Mouse (Mus musculus) T-helper 2 cell (primary cell): ENCODE results near the gene Polr2h.

ENCODE experiments used
- in situ Hi-C: fragments of 300-600 bp; cut with MboI, MseI; formaldehyde crosslinking; loops from one replicate; pipeline ENCODE4 v1.15.1; 2025; ENCODE audit warnings: high pct_unique_total_duplicates

Gene Polr2h

GRCm38 (mm10) chr16:20701316-20701715 is 16.1 kb upstream of the Polr2h start:
- in situ Hi-C loops, result no loop called here

- in situ Hi-C loops, result no loop called here
Observed at GRCm38 (mm10) chr16:20701729-20702521, 15.5 kb upstream of the Polr2h start.

GRCm38 (mm10) chr16:20702522-20702893 is 15.0 kb upstream of the Polr2h start:
- in situ Hi-C loops, result no loop called here

- in situ Hi-C loops, result no loop called here
Observed at GRCm38 (mm10) chr16:20703071-20703470, 14.4 kb upstream of the Polr2h start.

- in situ Hi-C loops, result no loop called here
Observed at GRCm38 (mm10) chr16:20703699-20704400, 13.6 kb upstream of the Polr2h start.

GRCm38 (mm10) chr16:20705786-20706185 is 11.7 kb upstream of the Polr2h start:
- in situ Hi-C loops, result no loop called here

GRCm38 (mm10) chr16:20706407-20707055 is 10.9 kb upstream of the Polr2h start:
- in situ Hi-C loops, result no loop called here

GRCm38 (mm10) chr16:20708220-20708938 is 9.1 kb upstream of the Polr2h start:
- in situ Hi-C loops, result no loop called here

GRCm38 (mm10) chr16:20708939-20709734 is 8.3 kb upstream of the Polr2h start:
- in situ Hi-C loops, result no loop called here

GRCm38 (mm10) chr16:20710370-20710769 is 7.1 kb upstream of the Polr2h start:
- in situ Hi-C loops, result no loop called here

- in situ Hi-C loops, result no loop called here
Observed at GRCm38 (mm10) chr16:20710810-20711209, 6.7 kb upstream of the Polr2h start.

GRCm38 (mm10) chr16:20712190-20712589 is 5.3 kb upstream of the Polr2h start:
- in situ Hi-C loops, result no loop called here

GRCm38 (mm10) chr16:20712889-20713288 is 4.6 kb upstream of the Polr2h start:
- in situ Hi-C loops, result no loop called here

GRCm38 (mm10) chr16:20714307-20715080 is 3.0 kb upstream of the Polr2h start:
- in situ Hi-C loops, result loop anchor here (5.0 kb wide), 1 partner anchor 37 kb away; no protein-coding TSS in a partner anchor

- in situ Hi-C loops, result loop anchor here (5.0 kb wide), 1 partner anchor 38 kb away; no protein-coding TSS in a partner anchor
Observed at GRCm38 (mm10) chr16:20715161-20715560, 2.3 kb upstream of the Polr2h start.

GRCm38 (mm10) chr16:20715566-20715965 is 1.9 kb upstream of the Polr2h start:
- in situ Hi-C loops, result loop anchor here (5.0 kb wide), 1 partner anchor 38 kb away; no protein-coding TSS in a partner anchor

- in situ Hi-C loops, result loop anchor here (5.0 kb wide), 1 partner anchor 39 kb away; no protein-coding TSS in a partner anchor
Observed at GRCm38 (mm10) chr16:20715976-20716840, 1.3 kb upstream of the Polr2h start.

GRCm38 (mm10) chr16:20716841-20717180 is 654 bp upstream of the Polr2h start:
- in situ Hi-C loops, result loop anchor here (5.0 kb wide), 1 partner anchor 40 kb away; no protein-coding TSS in a partner anchor
